Mouse (Mus musculus): Measurements from ENCODE around the gene Eif2s2. TPM values are rescaled to one million over a fixed set of nuclear protein-coding genes. Genes with fewer than 3 reads are reported as not detected.

The Eif2s2 gene
- polyA plus RNA-seq, 2 experiments, result 46.0 to 88.0 TPM

GRCm38 (mm10) chr2:154834149-154834865 lies 58.4 kb downstream of the Eif2s2 start:
- Histone ChIP-seq H3K4me2 (ENCODE audit: low read depth) (no peak overlapping the region), H3K27ac (no peak overlapping the region), H3K36me3 (replicated peaks; ENCODE audit: control insufficient read depth, insufficient read depth, low read depth) (peaks cover 5% of the 10 kb centered on the region; the same call in 1 of the 2 replicates), H3K27me3 (ENCODE audit: control insufficient read depth, insufficient read depth, low read length) (no peaks in the 10 kb centered on the region), H3K4me1 (replicated peaks; ENCODE audit: control insufficient read depth in 2 of 2, insufficient read depth in 2 of 2, low read length in 1 of 2) (peaks cover 19 to 21% of the 10 kb centered on the region in 2 experiments), H3K9me3 (ENCODE audit: control insufficient read depth, low read length) (no peaks in the 10 kb centered on the region), H3K9ac (replicated peaks) (no peak overlapping the region), H3K4me3 (ENCODE audit: insufficient read depth in 1 of 2, low read depth in 2 of 2, low read length in 2 of 2) (no peak overlapping the region)
- DNase-seq (ENCODE audit: low read depth in 3 of 3, low spot score in 3 of 3) (no peak), ATAC-seq (ENCODE audit: insufficient read depth) (no peak)
- TF ChIP-seq CTCF (IDR thresholded peaks at IDR 0.05; ENCODE audit: low read depth) (no peak), EP300 (IDR thresholded peaks at IDR 0.05; ENCODE audit: low read depth) (no peak)
- WGBS (ENCODE audit: insufficient replicate concordance), result 90% methylated on average over 6 of the region's 6 CpGs

- Histone ChIP-seq H3K4me3 (ENCODE audit: insufficient read depth in 1 of 2, low read depth in 2 of 2, low read length in 2 of 2) (no peak overlapping the region), H3K4me2 (ENCODE audit: low read depth) (peak overlapping the region; percentile 2), H3K9me3 (ENCODE audit: control insufficient read depth, low read length) (no peaks in the 10 kb centered on the region), H3K36me3 (replicated peaks; ENCODE audit: control insufficient read depth, insufficient read depth, low read depth) (peaks cover 5% of the 10 kb centered on the region; the same call in 1 of the 2 replicates), H3K4me1 (replicated peaks; ENCODE audit: control insufficient read depth in 2 of 2, insufficient read depth in 2 of 2, low read length in 1 of 2) (peaks cover 19 to 21% of the 10 kb centered on the region in 2 experiments), H3K9ac (replicated peaks) (no peak overlapping the region), H3K27me3 (ENCODE audit: control insufficient read depth, insufficient read depth, low read length) (no peaks in the 10 kb centered on the region), H3K27ac (no peak overlapping the region)
- DNase-seq (ENCODE audit: low read depth in 3 of 3, low spot score in 3 of 3), result no peak
- 38% methylated on average over 4 of the region's 4 CpGs for WGBS (ENCODE audit: insufficient replicate concordance)
- TF ChIP-seq CTCF (IDR thresholded peaks at IDR 0.05; ENCODE audit: low read depth), result no peak
- no peak for TF ChIP-seq EP300 (IDR thresholded peaks at IDR 0.05; ENCODE audit: low read depth)
- ATAC-seq (ENCODE audit: insufficient read depth), result no peak
Measured at GRCm38 (mm10) chr2:154832471-154832870, 60.3 kb downstream of the Eif2s2 start.

GRCm38 (mm10) chr2:154827521-154827920 lies 65.2 kb downstream of the Eif2s2 start:
- Histone ChIP-seq H3K4me3 (ENCODE audit: insufficient read depth in 1 of 2, low read depth in 2 of 2, low read length in 2 of 2) (no peak overlapping the region), H3K27me3 (ENCODE audit: control insufficient read depth, insufficient read depth, low read length) (no peaks in the 10 kb centered on the region), H3K9ac (replicated peaks) (no peak overlapping the region), H3K9me3 (ENCODE audit: control insufficient read depth, low read length) (no peaks in the 10 kb centered on the region), H3K4me1 (replicated peaks; ENCODE audit: control insufficient read depth in 2 of 2, insufficient read depth in 2 of 2, low read length in 1 of 2) (peaks cover 17 to 19% of the 10 kb centered on the region in 2 experiments), H3K36me3 (replicated peaks; ENCODE audit: control insufficient read depth, insufficient read depth, low read depth) (peaks cover 8% of the 10 kb centered on the region), H3K4me2 (ENCODE audit: low read depth) (no peak overlapping the region), H3K27ac (no peak overlapping the region)
- 90% methylated on average over 4 of the region's 4 CpGs for WGBS (ENCODE audit: insufficient replicate concordance)
- ATAC-seq (ENCODE audit: insufficient read depth) (no peak), DNase-seq (ENCODE audit: low read depth in 3 of 3, low spot score in 3 of 3) (no peak)
- TF ChIP-seq CTCF (IDR thresholded peaks at IDR 0.05; ENCODE audit: low read depth), result no peak
- TF ChIP-seq EP300 (IDR thresholded peaks at IDR 0.05; ENCODE audit: low read depth), result no peak

GRCm38 (mm10) chr2:154826054-154826538 lies 66.6 kb downstream of the Eif2s2 start:
- DNase-seq (ENCODE audit: low read depth in 3 of 3, low spot score in 3 of 3), result no peak
- WGBS (ENCODE audit: insufficient replicate concordance), result 59% methylated on average over 1 of the region's 1 CpGs
- Histone ChIP-seq H3K4me2 (ENCODE audit: low read depth) (no peak overlapping the region), H3K27me3 (ENCODE audit: control insufficient read depth, insufficient read depth, low read length) (no peaks in the 10 kb centered on the region), H3K4me1 (replicated peaks; ENCODE audit: control insufficient read depth in 2 of 2, insufficient read depth in 2 of 2, low read length in 1 of 2) (peaks cover 6% of the 10 kb centered on the region in 2 experiments; a peak in 3 of 4 replicates), H3K9ac (replicated peaks) (no peak overlapping the region), H3K27ac (no peak overlapping the region), H3K4me3 (ENCODE audit: insufficient read depth in 1 of 2, low read depth in 2 of 2, low read length in 2 of 2) (no peak overlapping the region), H3K9me3 (ENCODE audit: control insufficient read depth, low read length) (no peaks in the 10 kb centered on the region), H3K36me3 (replicated peaks; ENCODE audit: control insufficient read depth, insufficient read depth, low read depth) (peaks cover 17% of the 10 kb centered on the region)
- TF ChIP-seq EP300 (IDR thresholded peaks at IDR 0.05; ENCODE audit: low read depth), result no peak
- no peak for TF ChIP-seq CTCF (IDR thresholded peaks at IDR 0.05; ENCODE audit: low read depth)
- ATAC-seq (ENCODE audit: insufficient read depth), result no peak

Other genes with a start within 250 kb of the Eif2s2 start
- 48.0 and 84.2 TPM in 2 replicates for gene Chmp4b, start 241.2 kb downstream of the Eif2s2 start, polyA plus RNA-seq (2012; rRNA removed)
- 8.1 and 9.1 TPM in 2 replicates for gene Chmp4b, start 241.2 kb downstream of the Eif2s2 start, polyA plus RNA-seq (2014; fragmentation: Nextera tagmentation; extraction: Ambion mirVana)
- not detected in 2 replicates for gene Gm14214, start 122.9 kb downstream of the Eif2s2 start, polyA plus RNA-seq (2012; rRNA removed)
- not detected in 2 replicates for gene Gm14214, start 122.9 kb downstream of the Eif2s2 start, polyA plus RNA-seq (2014; fragmentation: Nextera tagmentation; extraction: Ambion mirVana)
- 204 and 237 TPM in 2 replicates for gene Raly, start 101.8 kb downstream of the Eif2s2 start, polyA plus RNA-seq (2012; rRNA removed)
- gene Raly, start 101.8 kb downstream of the Eif2s2 start, polyA plus RNA-seq (2014; fragmentation: Nextera tagmentation; extraction: Ambion mirVana), result 35.9 and 37.4 TPM in 2 replicates
- gene a, start 101.5 kb downstream of the Eif2s2 start, polyA plus RNA-seq (2012; rRNA removed), result 0.25 TPM in 1 of 2 replicates, not detected in the other
- gene a, start 101.5 kb downstream of the Eif2s2 start, polyA plus RNA-seq (2014; fragmentation: Nextera tagmentation; extraction: Ambion mirVana), result 0.36 TPM in 1 of 2 replicates, not detected in the other
- 0.14 and 0.16 TPM in 2 replicates for gene Gm14226, start 125.3 kb upstream of the Eif2s2 start, polyA plus RNA-seq (2012; rRNA removed)
- 0.36 and 0.49 TPM in 2 replicates for gene Gm14226, start 125.3 kb upstream of the Eif2s2 start, polyA plus RNA-seq (2014; fragmentation: Nextera tagmentation; extraction: Ambion mirVana)
- 88.4 and 89.4 TPM in 2 replicates for gene Ahcy, start 181.6 kb upstream of the Eif2s2 start, polyA plus RNA-seq (2012; rRNA removed)
- gene Ahcy, start 181.6 kb upstream of the Eif2s2 start, polyA plus RNA-seq (2014; fragmentation: Nextera tagmentation; extraction: Ambion mirVana), result 61.3 and 65.7 TPM in 2 replicates
- 4.7 and 6.0 TPM in 2 replicates for gene Itch, start 240.6 kb upstream of the Eif2s2 start, polyA plus RNA-seq (2012; rRNA removed)
- gene Itch, start 240.6 kb upstream of the Eif2s2 start, polyA plus RNA-seq (2014; fragmentation: Nextera tagmentation; extraction: Ambion mirVana), result 14.2 and 14.4 TPM in 2 replicates

All from liver, embryonic 14.5 days (tissue).